7 mouse cellular contexts compared by ENCODE assay signal in the genomic region with DNA sequence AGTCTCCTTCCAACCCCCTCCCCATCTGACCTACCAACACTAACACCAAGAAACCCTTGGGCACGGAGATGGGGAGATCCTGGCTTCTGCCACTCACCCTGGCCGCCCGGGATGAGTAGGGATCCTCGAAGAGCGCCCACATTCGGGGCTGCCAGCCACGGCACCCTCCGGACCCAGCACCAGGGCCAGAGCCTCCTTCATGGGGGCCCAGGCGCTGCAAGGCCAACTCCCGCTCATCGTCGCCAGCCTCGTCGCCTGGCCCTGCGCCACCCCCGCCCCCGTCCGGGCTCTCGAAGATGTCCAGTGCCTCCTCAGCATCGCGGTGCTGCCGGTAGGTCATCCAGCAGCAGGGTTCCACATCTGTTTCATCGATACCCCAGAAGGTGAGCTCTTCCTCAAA. TPM values are rescaled to one million over a fixed set of nuclear protein-coding genes. Genes with fewer than 3 reads are reported as not detected.
DNase-seq lines count a peak whose midpoint lies in the region; ATAC-seq and TF ChIP-seq lines count a peak whose summit lies in the region.

No protein-coding gene starts in this region.

- TF ChIP-seq CTCF in layer of hippocampus, adult 2 months (conservative IDR thresholded peaks at IDR 0.05): no peak
- no peak for TF ChIP-seq CTCF in cortical plate, adult 2 months (IDR thresholded peaks at IDR 0.05; ENCODE audit: extremely low read depth, insufficient read depth, low read length)
- TF ChIP-seq CTCF in midbrain, postnatal 0 days (IDR thresholded peaks at IDR 0.05): no peak; the same call in 1 of the 2 replicates

- H3K4me3 ChIP-seq in layer of hippocampus, adult 2 months: peak overlapping the region; percentile 73
- peak overlapping the region; percentile 84 for H3K4me3 ChIP-seq in cortical plate, adult 2 months (ENCODE audit: insufficient read depth, low read length)
- peak overlapping the region; percentile 61 for H3K4me3 ChIP-seq in hindbrain, embryonic 10.5 days
- peak overlapping the region; percentile 83 for H3K4me3 ChIP-seq in midbrain, postnatal 0 days (ENCODE audit: low read depth, low read length)

- peaks cover 4% of the 10 kb centered on the region for H3K4me1 ChIP-seq in cortical plate, adult 2 months (ENCODE audit: control insufficient read depth, insufficient read depth, low read length)
- peaks cover 35% of the 10 kb centered on the region for H3K4me1 ChIP-seq in hindbrain, embryonic 10.5 days (replicated peaks)
- peaks cover 16% of the 10 kb centered on the region; the same call in 1 of the 2 replicates for H3K4me1 ChIP-seq in midbrain, postnatal 0 days (ENCODE audit: insufficient read depth, low read length)

- H3K4me2 ChIP-seq in midbrain, postnatal 0 days (ENCODE audit: low read depth, low read length, poor library complexity, severe bottlenecking): peak overlapping the region; percentile 81

- peak overlapping the region; percentile 80 for H3K9ac ChIP-seq in midbrain, postnatal 0 days (replicated peaks; ENCODE audit: low read length, poor library complexity, severe bottlenecking)

- no peak for TF ChIP-seq POLR2A in cortical plate, adult 2 months (IDR thresholded peaks at IDR 0.05; ENCODE audit: extremely low read depth, insufficient read depth, low read length)

- ATAC-seq in midbrain, postnatal 0 days (ENCODE audit: low FRiP score): no peak

- peak overlapping the region; percentile 90 for H3K27ac ChIP-seq in layer of hippocampus, adult 2 months
- H3K27ac ChIP-seq in cortical plate, adult 2 months (ENCODE audit: insufficient read depth, low read length): peak overlapping the region; percentile 36; the same call in 1 of the 2 replicates
- peak overlapping the region; percentile 29; the same call in 1 of the 2 replicates for H3K27ac ChIP-seq in hindbrain, embryonic 10.5 days
- no peak overlapping the region for H3K27ac ChIP-seq in midbrain, postnatal 0 days (ENCODE audit: low read depth, low read length)

- H3K9me3 ChIP-seq in hindbrain, embryonic 10.5 days: no peaks in the 10 kb centered on the region
- no peaks in the 10 kb centered on the region for H3K9me3 ChIP-seq in midbrain, postnatal 0 days (ENCODE audit: low read length)

- 2% methylated on average over 23 of the region's 23 CpGs for WGBS in hindbrain, embryonic 10.5 days
- WGBS in midbrain, postnatal 0 days: 2% methylated on average over 23 of the region's 23 CpGs

- H3K36me3 ChIP-seq in hindbrain, embryonic 10.5 days: no peaks in the 10 kb centered on the region
- no peaks in the 10 kb centered on the region for H3K36me3 ChIP-seq in midbrain, postnatal 0 days (ENCODE audit: insufficient read depth, low read length)

- DNase-seq in layer of hippocampus, adult 2 months (ENCODE audit: low spot score in 2 of 2): no peak
- no peak for DNase-seq in layer of hippocampus, adult 18-20 months (ENCODE audit: low spot score in 2 of 2)
- DNase-seq in hindbrain, embryonic 10.5 days (ENCODE audit: low spot score): no peak
- DNase-seq in midbrain, postnatal 0 days (ENCODE audit: low spot score): no peak
- no peak for DNase-seq in Muller cell, postnatal 12 days (ENCODE audit: inconsistent ontology term)
- DNase-seq in spleen, postnatal 36 days (ENCODE audit: low spot score in 2 of 2): no peak

- H3K27me3 ChIP-seq in hindbrain, embryonic 10.5 days (ENCODE audit: insufficient read depth, poor library complexity, severe bottlenecking): peaks cover 97% of the 10 kb centered on the region
- H3K27me3 ChIP-seq in midbrain, postnatal 0 days (ENCODE audit: insufficient read depth, low read length): peaks cover 35% of the 10 kb centered on the region

RNA-seq across cellular contexts. Expression of gene Kcnc4, which starts 1.2 kb away (rescaled TPM):
- total RNA-seq in layer of hippocampus, adult 2 months (2021): 10 to 100 TPM; 59.1 to 62.3 TPM
- total RNA-seq in layer of hippocampus, adult 18-20 months (2021): 10 to 100 TPM; 59.7 to 70.6 TPM
- polyA plus RNA-seq in cortical plate, adult 2 months (2012; rRNA removed): 72.7 and 76.2 TPM in 2 replicates
- 0.09 and 0.17 TPM in 2 replicates for polyA plus RNA-seq in hindbrain, embryonic 10.5 days (2016; fragmentation: Nextera tagmentation; extraction: Ambion mirVana)
- total RNA-seq in midbrain, postnatal 0 days (2014; rRNA removed): 41.3 and 46.8 TPM in 2 replicates
- 16.0 and 17.2 TPM in 2 replicates for polyA plus RNA-seq in midbrain, postnatal 0 days (2015; fragmentation: Nextera tagmentation; extraction: Ambion mirVana)

RNA-seq across cellular contexts. Expression of gene Slc6a17, which starts 59.7 kb away (rescaled TPM):
- total RNA-seq in layer of hippocampus, adult 2 months (2021): 100 to 1,000 TPM; 276 to 290 TPM
- total RNA-seq in layer of hippocampus, adult 18-20 months (2021): 100 to 1,000 TPM; 278 to 282 TPM
- polyA plus RNA-seq in cortical plate, adult 2 months (2012; rRNA removed): 238 and 251 TPM in 2 replicates
- polyA plus RNA-seq in hindbrain, embryonic 10.5 days (2016; fragmentation: Nextera tagmentation; extraction: Ambion mirVana): 2.7 and 3.2 TPM in 2 replicates
- total RNA-seq in midbrain, postnatal 0 days (2014; rRNA removed): 52.0 and 60.0 TPM in 2 replicates
- polyA plus RNA-seq in midbrain, postnatal 0 days (2015; fragmentation: Nextera tagmentation; extraction: Ambion mirVana): 17.5 and 22.2 TPM in 2 replicates
